Mouse (Mus musculus): ENCODE measurements around the gene Tbc1d10b. TPM values are rescaled to one million over a fixed set of nuclear protein-coding genes. Genes with fewer than 3 reads are reported as not detected.

Tbc1d10b gene
- polyA plus RNA-seq, 1 experiment from 2014 or later: 15.8 TPM

DNA sequence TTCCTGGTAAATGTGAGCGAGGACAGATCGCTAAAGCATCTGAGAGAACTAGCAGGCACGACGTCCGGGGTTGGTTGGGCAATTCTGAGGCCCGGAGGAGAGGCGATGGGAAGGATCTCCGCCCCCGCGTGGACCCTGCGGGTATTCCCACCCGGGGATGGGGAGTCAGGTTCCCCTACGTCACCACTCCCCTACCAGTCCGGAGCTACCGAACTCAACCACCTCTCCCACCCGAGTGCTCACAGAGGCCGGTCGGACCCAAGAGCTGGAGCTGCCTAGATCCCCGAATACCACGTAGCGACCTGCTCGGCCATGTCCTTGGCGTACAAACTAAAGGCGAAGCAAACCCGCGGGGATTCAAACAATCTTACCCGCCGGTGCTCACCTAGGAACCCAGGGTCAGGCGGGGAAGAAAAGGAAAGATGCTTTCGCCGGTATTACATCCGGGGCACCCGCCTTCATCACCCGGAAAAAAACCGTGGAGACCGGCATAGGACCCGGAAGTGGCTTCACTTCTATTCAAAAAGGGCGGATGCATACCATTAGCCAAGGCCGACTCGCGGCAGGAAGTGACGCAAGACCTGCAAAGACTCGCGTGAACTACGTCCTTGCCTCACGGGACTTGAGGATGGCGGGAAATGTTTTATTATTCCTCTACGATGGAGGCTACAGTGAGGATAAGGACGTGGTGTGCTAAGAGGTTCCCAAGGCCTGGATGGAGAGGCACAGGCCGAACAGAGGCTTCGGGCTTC lies 12.5 kb downstream of the Tbc1d10b start, which contains the start of gene Cd2bp2:
TSS of gene Cd2bp2 (minus strand) at position 507 of the 752 bp plus-strand sequence.
- Histone ChIP-seq H3K4me1 (replicated peaks) (peaks cover 39% of the 10 kb centered on the region), H3K36me3 (peaks cover 85% of the 10 kb centered on the region), H3K4me3 (replicated peaks) (peak within 1 kb of the TSS; percentile 81), H3K9ac (peak within 1 kb of the TSS; percentile 83), H3K9me3 (replicated peaks) (no peaks in the 10 kb centered on the region), H3K27me3 (no peaks in the 10 kb centered on the region), H3K4me2 (peak within 1 kb of the TSS; percentile 90), H3K27ac (peak within 1 kb of the TSS; percentile 88)
- peak; percentile 94 for DNase-seq
- peak; percentile 94 for ATAC-seq (ENCODE audit: low read depth)
- under 1% methylated on average over 51 of the region's 51 CpGs for WGBS (ENCODE audit: insufficient replicate concordance)

DNA sequence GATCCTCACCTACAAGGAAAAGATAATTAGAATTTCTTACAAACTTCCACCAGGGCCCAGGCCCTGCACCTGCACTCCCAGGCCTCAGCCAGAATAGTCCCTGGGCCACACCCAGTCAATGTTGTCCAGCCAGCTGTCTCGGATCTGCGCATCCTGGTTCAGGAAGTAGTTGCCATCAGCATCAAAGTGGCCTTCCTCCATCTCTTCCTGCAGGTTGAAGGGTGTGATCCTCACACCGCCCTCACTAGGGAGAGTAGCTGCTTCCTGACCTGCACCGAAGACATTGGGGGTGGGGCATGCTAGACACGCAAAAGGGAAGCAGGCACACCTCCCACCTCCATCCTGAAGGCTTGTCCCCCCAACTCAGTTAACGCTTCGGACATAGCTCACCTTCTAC lies 13.6 kb downstream of the Tbc1d10b start:
- peak overlapping the region; percentile 88; the same call in 1 of the 2 replicates for H3K27ac ChIP-seq
- no peaks in the 10 kb centered on the region for H3K9me3 ChIP-seq (replicated peaks)
- no peak for ATAC-seq (ENCODE audit: low read depth)
- no peaks in the 10 kb centered on the region for H3K27me3 ChIP-seq
- H3K36me3 ChIP-seq: peaks cover 78% of the 10 kb centered on the region
- DNase-seq: no peak
- H3K4me1 ChIP-seq (replicated peaks): peaks cover 39% of the 10 kb centered on the region
- 56% methylated on average over 7 of the region's 7 CpGs for WGBS (ENCODE audit: insufficient replicate concordance)
- H3K4me3 ChIP-seq (replicated peaks): peak overlapping the region; percentile 81
- peak overlapping the region; percentile 90 for H3K4me2 ChIP-seq
- H3K9ac ChIP-seq: peak overlapping the region; percentile 83

DNA sequence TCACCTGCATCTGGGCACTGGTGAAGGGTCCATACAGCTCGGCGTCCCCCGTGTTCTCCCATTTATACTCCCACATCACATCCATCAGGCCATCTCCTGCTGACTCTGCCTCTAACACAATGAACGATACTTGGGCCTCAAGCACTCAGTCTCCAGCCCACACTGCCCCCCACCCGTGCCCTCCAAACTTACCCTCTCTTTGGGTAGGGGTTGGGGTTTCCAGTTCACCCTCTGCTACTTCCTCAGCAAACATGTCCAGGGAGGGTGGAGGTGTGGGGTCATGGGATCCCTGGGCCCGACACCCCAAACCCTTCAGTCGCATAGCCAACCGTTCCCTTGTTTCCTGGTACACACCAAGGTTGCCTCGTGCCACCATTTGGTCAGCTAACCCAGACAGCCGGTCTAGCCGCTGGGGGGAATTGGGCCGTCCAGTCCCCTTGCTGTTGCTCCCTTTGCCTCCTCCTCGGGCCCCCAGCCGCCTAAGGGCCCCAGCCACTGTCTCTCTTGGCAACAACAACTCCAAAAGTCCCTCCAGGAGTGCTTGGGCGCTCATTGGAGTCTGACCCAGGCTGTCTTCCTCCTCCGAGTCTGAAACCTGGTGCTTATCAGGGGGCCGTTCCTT lies 14.1 kb downstream of the Tbc1d10b start:
- Histone ChIP-seq H3K4me3 (replicated peaks) (peak overlapping the region; percentile 81), H3K9me3 (replicated peaks) (no peaks in the 10 kb centered on the region), H3K27ac (no peak overlapping the region), H3K27me3 (no peaks in the 10 kb centered on the region), H3K4me1 (replicated peaks) (peaks cover 43% of the 10 kb centered on the region), H3K4me2 (peak overlapping the region; percentile 90), H3K9ac (peak overlapping the region; percentile 83), H3K36me3 (peaks cover 73% of the 10 kb centered on the region)
- ATAC-seq (ENCODE audit: low read depth) (no peak), DNase-seq (no peak)
- WGBS (ENCODE audit: insufficient replicate concordance): 87% methylated on average over 17 of the region's 17 CpGs

DNA sequence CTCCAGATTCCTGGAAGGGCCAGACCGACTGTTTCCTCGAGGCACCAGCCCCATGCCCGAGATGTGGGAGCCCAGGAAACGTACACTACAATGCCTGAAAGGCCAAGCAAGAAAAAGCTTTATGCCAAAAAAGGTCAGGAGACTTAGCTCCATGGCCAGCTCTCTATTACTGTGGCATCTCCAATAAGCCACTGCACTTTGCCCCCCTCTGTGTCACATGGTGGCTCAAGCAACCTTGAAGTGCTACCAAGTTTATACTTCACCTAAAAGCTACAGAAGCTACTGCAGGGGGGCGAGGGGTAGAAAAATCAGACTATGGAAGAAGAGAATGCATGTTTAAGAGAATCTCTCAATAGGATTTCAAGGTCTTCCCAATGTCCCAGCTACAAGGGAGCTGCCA lies 15.3 kb downstream of the Tbc1d10b start:
- Histone ChIP-seq H3K9ac (peak overlapping the region; percentile 22; the same call in 1 of the 2 replicates), H3K4me2 (no peak overlapping the region), H3K4me1 (replicated peaks) (peaks cover 54% of the 10 kb centered on the region), H3K36me3 (peaks cover 62% of the 10 kb centered on the region), H3K4me3 (replicated peaks) (no peak overlapping the region), H3K9me3 (replicated peaks) (no peaks in the 10 kb centered on the region), H3K27ac (no peak overlapping the region; the same call in 1 of the 2 replicates), H3K27me3 (no peaks in the 10 kb centered on the region)
- DNase-seq (no peak), ATAC-seq (ENCODE audit: low read depth) (no peak)
- WGBS (ENCODE audit: insufficient replicate concordance): 89% methylated on average over 5 of the region's 5 CpGs

DNA sequence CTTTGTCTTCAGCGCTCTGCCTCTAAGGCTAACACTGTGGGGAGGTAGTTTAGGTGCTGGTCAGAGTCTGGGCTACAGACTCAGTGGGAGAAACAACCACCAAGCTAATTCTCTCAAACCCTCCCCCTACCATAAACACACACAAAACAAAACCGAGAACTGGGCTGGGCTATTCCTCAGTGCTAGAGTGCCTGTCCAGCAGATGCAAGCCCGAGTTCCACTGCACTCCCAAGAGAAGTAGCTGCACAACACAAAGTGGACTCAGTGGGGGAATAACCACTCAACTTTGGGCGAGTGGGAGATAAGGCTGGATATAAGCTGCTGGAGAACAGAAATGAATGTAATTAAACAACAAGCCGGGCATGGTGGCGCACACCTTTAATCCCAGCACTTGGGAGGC lies 17.6 kb downstream of the Tbc1d10b start:
- Histone ChIP-seq H3K4me2 (no peak overlapping the region), H3K27ac (no peak overlapping the region; the same call in 1 of the 2 replicates), H3K9me3 (replicated peaks) (no peaks in the 10 kb centered on the region), H3K4me1 (replicated peaks) (peaks cover 45% of the 10 kb centered on the region), H3K9ac (no peak overlapping the region), H3K36me3 (peaks cover 46% of the 10 kb centered on the region), H3K4me3 (replicated peaks) (no peak overlapping the region), H3K27me3 (no peaks in the 10 kb centered on the region)
- no peak for ATAC-seq (ENCODE audit: low read depth)
- no peak for DNase-seq
- 74% methylated on average over 6 of the region's 6 CpGs for WGBS (ENCODE audit: insufficient replicate concordance)

DNA sequence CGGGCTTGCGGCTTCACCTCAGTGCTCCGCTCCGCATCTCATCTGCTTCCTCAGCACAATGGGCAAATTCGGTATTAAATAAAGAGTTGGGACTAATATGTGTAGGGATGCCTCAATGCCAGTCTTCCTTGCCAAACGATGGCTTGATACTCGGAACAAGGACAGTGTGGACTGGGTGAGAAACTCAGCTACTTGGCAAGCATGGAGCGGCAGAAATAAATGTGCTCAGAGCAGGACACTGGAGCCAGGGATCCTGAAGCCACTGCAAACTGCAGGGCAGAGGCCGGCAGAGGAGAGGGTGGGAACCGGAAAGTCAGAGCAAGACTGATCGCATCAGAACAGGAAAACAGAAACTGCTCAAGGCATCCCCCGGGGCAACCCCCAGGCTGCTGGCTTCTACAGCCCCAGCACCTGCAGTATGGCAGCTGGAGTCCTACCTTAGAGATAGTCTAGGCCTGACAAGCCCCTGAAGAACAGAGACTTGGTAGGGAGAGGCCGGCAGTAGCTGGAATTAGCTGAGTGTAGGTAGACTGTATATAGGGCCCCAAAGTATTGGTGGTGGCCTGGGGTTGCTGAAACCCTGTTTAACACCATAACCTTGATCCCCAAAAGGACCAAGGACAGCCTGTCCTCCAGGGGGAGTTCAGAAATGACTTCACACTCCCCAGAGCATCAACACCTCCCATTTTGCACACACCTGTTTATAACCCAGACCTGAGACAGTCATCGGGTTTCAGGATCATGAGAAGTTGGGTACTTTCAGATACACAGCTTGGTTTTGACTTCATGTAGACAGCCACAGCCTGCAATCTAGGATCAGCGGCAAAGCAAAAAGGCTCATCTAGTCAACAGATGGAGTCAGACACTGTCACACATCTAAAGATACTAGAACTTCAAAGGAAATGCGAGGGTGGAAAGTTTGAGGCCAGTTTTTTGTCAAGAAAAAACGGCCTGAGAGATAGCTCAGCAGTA lies 19.7 kb downstream of the Tbc1d10b start:
- Histone ChIP-seq H3K27me3 (no peaks in the 10 kb centered on the region), H3K4me3 (replicated peaks) (no peak overlapping the region), H3K4me1 (replicated peaks) (peaks cover 46% of the 10 kb centered on the region), H3K36me3 (peaks cover 32% of the 10 kb centered on the region), H3K9me3 (replicated peaks) (no peaks in the 10 kb centered on the region), H3K27ac (0 out of 2 replicates have a peak overlapping the region, but pooled peaks have one; percentile 23), H3K9ac (no peak overlapping the region), H3K4me2 (no peak overlapping the region)
- ATAC-seq (ENCODE audit: low read depth) (no peak), DNase-seq (no peak)
- WGBS (ENCODE audit: insufficient replicate concordance): 55% methylated on average over 17 of the region's 17 CpGs

DNA sequence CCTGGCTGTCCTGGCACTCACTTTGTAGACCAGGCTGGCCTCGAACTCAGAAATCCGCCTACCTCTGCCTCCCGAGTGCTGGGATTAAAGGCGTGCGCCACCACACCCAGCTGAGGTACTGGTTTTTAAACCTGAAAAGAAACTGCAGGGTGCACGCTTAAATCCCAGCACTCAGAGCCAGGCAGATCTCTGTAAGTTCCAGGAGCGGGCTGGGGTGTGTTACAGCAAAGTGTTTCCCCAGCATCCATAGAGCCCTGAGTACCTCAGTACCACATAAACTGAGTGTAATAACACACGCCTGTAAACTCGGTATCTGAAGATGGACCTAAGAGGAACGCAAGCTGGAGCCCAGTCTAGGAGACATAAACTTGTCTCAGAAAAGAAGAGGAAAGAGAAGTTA lies 20.9 kb downstream of the Tbc1d10b start:
- Histone ChIP-seq H3K4me3 (replicated peaks) (no peak overlapping the region), H3K36me3 (peaks cover 19% of the 10 kb centered on the region), H3K27ac (no peak overlapping the region), H3K4me2 (no peak overlapping the region), H3K9ac (no peak overlapping the region), H3K27me3 (no peaks in the 10 kb centered on the region), H3K9me3 (replicated peaks) (no peaks in the 10 kb centered on the region), H3K4me1 (replicated peaks) (peaks cover 49% of the 10 kb centered on the region)
- WGBS (ENCODE audit: insufficient replicate concordance): 71% methylated on average over 10 of the region's 10 CpGs
- DNase-seq: no peak
- ATAC-seq (ENCODE audit: low read depth): no peak

DNA sequence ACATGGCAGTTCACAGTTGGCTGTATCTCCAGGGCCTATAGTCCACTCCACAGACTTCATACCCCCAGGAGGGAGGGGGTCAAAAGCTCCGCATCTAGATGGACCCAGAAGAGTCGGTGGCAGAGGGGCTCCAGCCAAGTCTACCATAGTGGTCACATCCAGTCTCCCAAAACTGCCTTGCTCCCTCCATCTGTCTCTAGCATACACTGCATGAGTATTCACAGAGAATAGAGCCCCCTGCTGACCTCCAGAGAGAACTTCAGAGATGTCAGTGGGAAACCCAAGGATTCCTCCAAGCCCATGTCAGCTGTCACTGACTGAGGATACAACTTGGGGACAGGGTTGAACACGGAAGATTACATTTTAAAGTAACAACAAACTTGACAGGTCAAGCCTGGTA lies 22.7 kb downstream of the Tbc1d10b start:
- Histone ChIP-seq H3K9me3 (replicated peaks) (no peaks in the 10 kb centered on the region), H3K4me2 (no peak overlapping the region), H3K4me1 (replicated peaks) (peaks cover 62% of the 10 kb centered on the region), H3K4me3 (replicated peaks) (no peak overlapping the region), H3K27ac (no peak overlapping the region), H3K9ac (no peak overlapping the region), H3K36me3 (0 out of 2 replicates have a peak, but pooled peaks cover 3% of the 10 kb centered on the region), H3K27me3 (no peaks in the 10 kb centered on the region)
- peak; percentile 11; the same call in 1 of the 2 replicates for ATAC-seq (ENCODE audit: low read depth)
- WGBS (ENCODE audit: insufficient replicate concordance): 49% methylated on average over 3 of the region's 3 CpGs
- DNase-seq: no peak

DNA sequence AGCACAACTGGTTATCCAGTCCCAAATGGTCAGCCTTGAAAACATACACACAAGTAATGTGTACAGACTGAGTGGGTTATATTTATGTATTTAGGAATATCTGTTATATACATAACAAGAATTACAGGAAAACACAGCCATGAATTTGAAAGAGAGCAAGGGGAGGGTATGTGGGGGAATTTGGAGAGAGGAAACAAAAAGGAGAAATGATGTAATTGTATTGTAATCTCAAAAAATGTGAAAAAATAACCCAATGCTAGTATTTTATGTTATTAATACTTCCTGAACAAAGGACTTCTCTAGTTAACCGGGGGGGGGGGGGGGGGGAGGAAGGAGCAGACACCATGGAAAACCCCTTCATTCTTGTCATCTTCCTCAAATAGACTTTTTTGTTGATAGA lies 23.5 kb downstream of the Tbc1d10b start:
- WGBS (ENCODE audit: insufficient replicate concordance): 31% methylated on average over 1 of the region's 1 CpGs
- Histone ChIP-seq H3K9me3 (replicated peaks) (no peaks in the 10 kb centered on the region), H3K4me3 (replicated peaks) (no peak overlapping the region), H3K27ac (peak overlapping the region; percentile 80; the same call in 1 of the 2 replicates), H3K4me2 (no peak overlapping the region), H3K27me3 (no peaks in the 10 kb centered on the region), H3K9ac (no peak overlapping the region), H3K4me1 (replicated peaks) (peaks cover 67% of the 10 kb centered on the region), H3K36me3 (no peaks in the 10 kb centered on the region)
- no peak for ATAC-seq (ENCODE audit: low read depth)
- no peak for DNase-seq

DNA sequence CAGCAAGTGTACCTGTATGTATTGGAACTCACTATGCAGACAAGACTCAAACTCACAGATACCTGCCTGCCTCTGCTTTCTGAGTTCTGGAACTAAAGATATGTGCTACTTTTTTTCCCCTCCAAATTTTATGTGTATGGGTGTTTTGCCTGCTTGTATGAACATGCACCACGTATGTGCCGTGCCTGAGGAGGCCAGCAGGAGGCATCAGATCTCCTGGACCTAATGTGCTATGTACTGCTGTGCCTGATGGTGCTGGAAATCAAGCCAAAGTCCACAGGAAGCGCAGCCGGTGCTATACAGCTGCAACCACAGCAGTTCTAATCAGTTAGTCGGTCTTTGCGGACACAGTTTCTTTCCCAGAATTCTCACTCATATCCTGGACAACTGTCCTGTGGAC lies 24.4 kb downstream of the Tbc1d10b start:
- H3K9me3 ChIP-seq (replicated peaks): no peaks in the 10 kb centered on the region; the same call in 1 of the 2 replicates
- 48% methylated on average over 6 of the region's 6 CpGs for WGBS (ENCODE audit: insufficient replicate concordance)
- no peaks in the 10 kb centered on the region for H3K27me3 ChIP-seq
- ATAC-seq (ENCODE audit: low read depth) (peak; percentile 66), DNase-seq (peak; percentile 55)
- H3K4me2 ChIP-seq: peak overlapping the region; percentile 5; the same call in 1 of the 2 replicates
- H3K27ac ChIP-seq: peak overlapping the region; percentile 80
- peaks cover 59% of the 10 kb centered on the region for H3K4me1 ChIP-seq (replicated peaks)
- 0 out of 2 replicates have a peak overlapping the region, but pooled peaks have one; percentile 20 for H3K9ac ChIP-seq
- H3K36me3 ChIP-seq: no peaks in the 10 kb centered on the region
- H3K4me3 ChIP-seq (replicated peaks): no peak overlapping the region

Data from liver, embryonic 13.5 days (tissue).